Mouse (Mus musculus): ENCODE data around the gene Srms. TPM values are rescaled to one million over a fixed set of nuclear protein-coding genes. Genes with fewer than 3 reads are reported as not detected.
A peak's percentile ranks its signal among the peaks of the same experiment; 100 is the strongest.

The Srms gene
- polyA plus RNA-seq, 1 experiment from 2014 or later = 0.08 TPM

GRCm38 (mm10) chr2:181156248-181157121 is 56.5 kb downstream of the Srms start, which contains the start of gene Eef1a2:
TSS of gene Eef1a2 (minus strand) at chr2:181157014.
- H3K4me1 ChIP-seq (ENCODE audit: control insufficient read depth, insufficient read depth, low read length) = no peaks in the 10 kb centered on the region
- peaks cover 38% of the 10 kb centered on the region for H3K27me3 ChIP-seq (replicated peaks; ENCODE audit: control insufficient read depth, insufficient read depth, low read length)
- ATAC-seq (ENCODE audit: low read depth) (peak; percentile 50; the same call in 1 of the 2 replicates), DNase-seq (ENCODE audit: low spot score) (no peak)
- 2% methylated on average over 50 of the region's 55 CpGs for WGBS
- no peak within 1 kb of the TSS for H3K27ac ChIP-seq (replicated peaks; ENCODE audit: low read depth, low read length)
- H3K36me3 ChIP-seq (ENCODE audit: control insufficient read depth, insufficient read depth, low read length) = no peaks in the 10 kb centered on the region
- H3K4me2 ChIP-seq (ENCODE audit: low read depth, low read length) = peak within 1 kb of the TSS; percentile 51
- no peaks in the 10 kb centered on the region for H3K9me3 ChIP-seq (ENCODE audit: control insufficient read depth, low read length)
- peak within 1 kb of the TSS; percentile 29 for H3K4me3 ChIP-seq (ENCODE audit: low read depth, low read length)
- H3K9ac ChIP-seq (ENCODE audit: low read depth, low read length) = peak within 1 kb of the TSS; percentile 37; the same call in 1 of the 2 replicates

- WGBS = 76% methylated on average over 4 of the region's 4 CpGs
- ATAC-seq (ENCODE audit: low read depth) (no peak), DNase-seq (ENCODE audit: low spot score) (no peak)
These were observed 57.2 kb downstream of the Srms start for GRCm38 (mm10) chr2:181155801-181156200.

More at GRCm38 (mm10) chr2:181155801-181156200, 57.2 kb downstream of the Srms start:
- H3K4me2 ChIP-seq (ENCODE audit: low read depth, low read length) = peak overlapping the region; percentile 51; the same call in 1 of the 2 replicates
- H3K27ac ChIP-seq (replicated peaks; ENCODE audit: low read depth, low read length) = no peak overlapping the region
- no peaks in the 10 kb centered on the region for H3K36me3 ChIP-seq (ENCODE audit: control insufficient read depth, insufficient read depth, low read length)
- no peak overlapping the region for H3K4me3 ChIP-seq (ENCODE audit: low read depth, low read length)
- H3K4me1 ChIP-seq (ENCODE audit: control insufficient read depth, insufficient read depth, low read length) = no peaks in the 10 kb centered on the region
- no peaks in the 10 kb centered on the region for H3K9me3 ChIP-seq (ENCODE audit: control insufficient read depth, low read length)
- H3K27me3 ChIP-seq (replicated peaks; ENCODE audit: control insufficient read depth, insufficient read depth, low read length) = peaks cover 38% of the 10 kb centered on the region
- peak overlapping the region; percentile 37; the same call in 1 of the 2 replicates for H3K9ac ChIP-seq (ENCODE audit: low read depth, low read length)

Other genes starting within 250 kb of the Srms start
- gene Arfgap1, start 246.0 kb downstream of the Srms start, polyA plus RNA-seq (2014; fragmentation: Nextera tagmentation; extraction: Ambion mirVana) = 89.2 and 103 TPM in 2 replicates
- 2.5 and 3.7 TPM in 2 replicates for gene Col20a1, start 226.7 kb downstream of the Srms start, polyA plus RNA-seq (2014; fragmentation: Nextera tagmentation; extraction: Ambion mirVana)
- 3.6 and 5.8 TPM in 2 replicates for gene Chrna4, start 169.6 kb downstream of the Srms start, polyA plus RNA-seq (2014; fragmentation: Nextera tagmentation; extraction: Ambion mirVana)
- gene Kcnq2, start 77.9 kb downstream of the Srms start, polyA plus RNA-seq (2014; fragmentation: Nextera tagmentation; extraction: Ambion mirVana) = 2.1 and 2.6 TPM in 2 replicates
- gene Eef1a2, start 56.2 kb downstream of the Srms start, polyA plus RNA-seq (2014; fragmentation: Nextera tagmentation; extraction: Ambion mirVana) = 0.76 and 1.0 TPM in 2 replicates
- 269 and 288 TPM in 2 replicates for gene Ppdpf, start 25.9 kb downstream of the Srms start, polyA plus RNA-seq (2014; fragmentation: Nextera tagmentation; extraction: Ambion mirVana)
- gene Ptk6, start 10.4 kb downstream of the Srms start, polyA plus RNA-seq (2014; fragmentation: Nextera tagmentation; extraction: Ambion mirVana) = 0.10 and 0.19 TPM in 2 replicates
- gene Fndc11, start 6.8 kb upstream of the Srms start, polyA plus RNA-seq (2014; fragmentation: Nextera tagmentation; extraction: Ambion mirVana) = 0.18 TPM in 1 of 2 replicates, not detected in the other
- gene Helz2, start 28.8 kb upstream of the Srms start, polyA plus RNA-seq (2014; fragmentation: Nextera tagmentation; extraction: Ambion mirVana) = 1.3 TPM in 2 replicates
- 13.5 and 15.9 TPM in 2 replicates for gene Gmeb2, start 74.8 kb upstream of the Srms start, polyA plus RNA-seq (2014; fragmentation: Nextera tagmentation; extraction: Ambion mirVana)
- 69.4 and 72.7 TPM in 2 replicates for gene Stmn3, start 101.3 kb upstream of the Srms start, polyA plus RNA-seq (2014; fragmentation: Nextera tagmentation; extraction: Ambion mirVana)
- 37.1 and 48.8 TPM in 2 replicates for gene Rtel1, start 106.6 kb upstream of the Srms start, polyA plus RNA-seq (2014; fragmentation: Nextera tagmentation; extraction: Ambion mirVana)
- 30.1 and 36.6 TPM in 2 replicates for gene Zgpat, start 151.7 kb upstream of the Srms start, polyA plus RNA-seq (2014; fragmentation: Nextera tagmentation; extraction: Ambion mirVana)
- gene Arfrp1, start 152.2 kb upstream of the Srms start, polyA plus RNA-seq (2014; fragmentation: Nextera tagmentation; extraction: Ambion mirVana) = 43.7 and 48.1 TPM in 2 replicates
- gene Lime1, start 166.9 kb upstream of the Srms start, polyA plus RNA-seq (2014; fragmentation: Nextera tagmentation; extraction: Ambion mirVana) = 17.4 and 18.4 TPM in 2 replicates
- 5.7 and 5.9 TPM in 2 replicates for gene Zbtb46, start 246.2 kb upstream of the Srms start, polyA plus RNA-seq (2014; fragmentation: Nextera tagmentation; extraction: Ambion mirVana)